Mouse (Mus musculus) liver, embryonic 18 days (tissue): ENCODE data around the gene Cldn15. TPM values are rescaled to one million over a fixed set of nuclear protein-coding genes. Genes with fewer than 3 reads are reported as not detected.

Source experiments
- polyA plus RNA-seq: library from polyadenylated mRNA; depleted of rRNA; stranded (reverse); fragments of >200 nt; gene quantifications from 2 replicates; pipeline ENCODE4 v1.2.3, GENCODE M21; 2012; rRNA removed

Gene Cldn15
- 7.6 and 10.3 TPM in 2 replicates for polyA plus RNA-seq

GRCm38 (mm10) chr5:136966331-136966730, at the start of gene Cldn15:
TSS of gene Cldn15 (plus strand) at chr5:136966616.

GRCm38 (mm10) chr5:136953015-136953414, 13.4 kb upstream of the Cldn15 start, which contains the start of gene Fis1:
TSS of gene Fis1 (plus strand) at chr5:136953275.

GRCm38 (mm10) chr5:136986695-136987137, 20.3 kb downstream of the Cldn15 start, which contains the start of gene Plod3:
TSS of gene Plod3 (plus strand) at chr5:136987019.

DNA sequence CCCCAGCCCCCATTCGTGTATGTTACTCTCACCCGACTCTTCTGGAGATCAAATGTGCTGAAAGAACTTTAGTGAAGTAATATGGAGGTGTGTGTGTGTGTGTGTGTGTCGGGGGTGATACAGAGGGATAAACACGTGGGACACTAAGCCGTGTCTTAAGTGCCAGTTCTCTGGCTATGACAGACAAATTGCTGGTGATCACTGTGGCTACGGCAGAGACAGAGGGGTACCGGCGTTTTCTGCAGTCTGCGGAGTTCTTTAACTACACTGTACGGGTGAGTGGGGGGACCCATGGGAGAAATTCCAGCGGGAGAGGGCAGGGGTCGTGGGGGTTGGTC, 21.5 kb downstream of the Cldn15 start, which contains the start of gene Znhit1:
Gene Znhit1 (minus strand): TSS at position 88 of the 338 bp plus-strand sequence.

Other genes starting within 250 kb of the Cldn15 start
- gene Col26a1, start 83.4 kb upstream of the Cldn15 start, polyA plus RNA-seq = 0.04 and 0.08 TPM in 2 replicates
- gene Ift22, start 58.5 kb upstream of the Cldn15 start, polyA plus RNA-seq = 4.2 and 5.1 TPM in 2 replicates
- 126 and 135 TPM in 2 replicates for gene Fis1, start 13.3 kb upstream of the Cldn15 start, polyA plus RNA-seq
- 18.9 and 20.6 TPM in 2 replicates for gene Plod3, start 20.4 kb downstream of the Cldn15 start, polyA plus RNA-seq
- 38.1 and 45.8 TPM in 2 replicates for gene Znhit1, start 21.4 kb downstream of the Cldn15 start, polyA plus RNA-seq
- gene Vgf, start 59.8 kb downstream of the Cldn15 start, polyA plus RNA-seq = 0.02 TPM in 1 of 2 replicates, not detected in the other
- gene Ap1s1, start 79.5 kb downstream of the Cldn15 start, polyA plus RNA-seq = 53.2 and 55.6 TPM in 2 replicates
- 18.8 and 22.9 TPM in 2 replicates for gene Serpine1, start 105.7 kb downstream of the Cldn15 start, polyA plus RNA-seq
- 4.3 and 4.7 TPM in 2 replicates for gene Trim56, start 149.6 kb downstream of the Cldn15 start, polyA plus RNA-seq
- not detected in 2 replicates for gene Muc3, start 182.7 kb downstream of the Cldn15 start, polyA plus RNA-seq
- gene Muc3a, start 245.8 kb downstream of the Cldn15 start, polyA plus RNA-seq = 0.10 and 0.14 TPM in 2 replicates